Mouse (Mus musculus) lung, postnatal 0 days (tissue): Measurements from ENCODE around the gene Map7. TPM values are rescaled to one million over a fixed set of nuclear protein-coding genes. Genes with fewer than 3 reads are reported as not detected.

ENCODE experiments used
- ATAC-seq: fragments of 200-750 bp; cut with Nextera tagmentation; 2 replicates; pipeline ENCODE4 v1.8.0; 2017; ENCODE audit warnings: moderate library complexity
- DNase-seq: peaks from one replicate; pipeline ENCODE4 v3.0.0-alpha.2; 2016; ENCODE audit warnings: low spot score
- H3K27ac ChIP-seq: fragments of 300-500 bp; sonication (generic); 2 replicates; pipeline ENCODE4 v1.5.1; 2014; ENCODE audit warnings: antibody characterized with exemption, mild to moderate bottlenecking, low read length, mixed read lengths
- H3K27me3 ChIP-seq: fragments of 300-500 bp; sonication (generic); replicated peaks from 2 replicates; pipeline ENCODE4 v1.6.1; 2014; ENCODE audit warnings: low read length, mixed read lengths; ENCODE audit not compliant: insufficient read depth
- H3K36me3 ChIP-seq: fragments of 300-500 bp; sonication (generic); 2 replicates; pipeline ENCODE4 v1.6.1; 2014; ENCODE audit warnings: low read length, mixed read lengths; ENCODE audit not compliant: insufficient read depth
- H3K4me1 ChIP-seq: fragments of 300-500 bp; sonication (generic); 2 replicates; pipeline ENCODE4 v1.6.1; 2014; ENCODE audit warnings: antibody characterized with exemption, low read depth, low read length, mixed read lengths; ENCODE audit not compliant: insufficient read depth
- H3K4me2 ChIP-seq: fragments of 300-500 bp; sonication (generic); replicated peaks from 2 replicates; pipeline ENCODE4 v1.6.1; 2014; ENCODE audit warnings: low read depth, mild to moderate bottlenecking, low read length, moderate library complexity, mixed read lengths
- H3K4me3 ChIP-seq: fragments of 300-500 bp; sonication (generic); 2 replicates; pipeline ENCODE4 v1.5.1; 2014; ENCODE audit warnings: low read depth, low read length
- H3K9ac ChIP-seq: fragments of 300-500 bp; sonication (generic); replicated peaks from 2 replicates; pipeline ENCODE4 v1.6.1; 2014; ENCODE audit warnings: low read depth, mild to moderate bottlenecking
- H3K9me3 ChIP-seq: fragments of 300-500 bp; sonication (generic); 2 replicates; pipeline ENCODE4 v1.6.1; 2016; ENCODE audit warnings: low read length, mixed read lengths
- CTCF ChIP-seq: IDR thresholded peaks from 2 replicates; pipeline ENCODE4 v1.5.1; 2016; ENCODE audit warnings: antibody characterized with exemption, mild to moderate bottlenecking
- EP300 ChIP-seq: IDR thresholded peaks from 2 replicates; pipeline ENCODE4 v1.6.1; 2016; ENCODE audit warnings: antibody characterized with exemption, mild to moderate bottlenecking, control low read depth
- WGBS: fragments of 180-500 bp; shearing (Covaris S2); extraction: QIAGEN DNeasy Blood & Tissue Kit; methylation state at CpG from one replicate; pipeline ENCODE4 v1.1.7; 2014; 5-methylcytosine and 5-hydroxymethylcytosine counted together
- polyA plus RNA-seq: library from polyadenylated mRNA; unstranded; fragments of >200 nt; fragmentation: Nextera tagmentation; extraction: Ambion mirVana; gene quantifications from 2 replicates; pipeline ENCODE4 v1.2.1, GENCODE M21; 2015

The Map7 gene
- polyA plus RNA-seq, 1 experiment from 2014 or later: 12.9 TPM

DNA sequence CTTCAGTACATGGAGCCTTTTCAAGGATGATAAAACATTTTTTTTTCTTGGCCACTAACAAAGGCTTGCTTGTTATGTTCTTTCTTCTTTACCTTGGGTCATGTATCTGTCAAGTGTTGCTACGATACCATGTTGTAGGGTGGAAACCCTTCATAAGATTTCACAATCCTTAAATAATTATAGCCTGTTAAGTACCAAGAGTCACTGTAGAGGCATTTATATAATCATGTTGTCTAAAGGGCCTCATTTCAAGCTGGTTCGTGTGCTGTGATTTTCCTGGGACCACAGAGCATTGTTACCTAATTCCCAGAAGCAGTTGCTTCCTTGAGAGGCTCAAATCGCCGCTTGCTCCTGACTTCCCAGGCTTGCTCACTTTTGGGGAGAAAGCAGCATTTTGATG, 66.1 kb downstream of the Map7 start:
- Histone ChIP-seq H3K4me2 (no peak overlapping the region), H3K36me3 (no peaks in the 10 kb centered on the region), H3K4me1 (no peaks in the 10 kb centered on the region; the same call in 1 of the 2 replicates), H3K9ac (no peak overlapping the region), H3K9me3 (no peaks in the 10 kb centered on the region), H3K27ac (no peak overlapping the region), H3K27me3 (no peaks in the 10 kb centered on the region), H3K4me3 (no peak overlapping the region)
- WGBS: 53% methylated on average over 4 of the region's 4 CpGs
- DNase-seq: peak; percentile 81
- peak; percentile 94 for ATAC-seq
- no peak for TF ChIP-seq CTCF
- TF ChIP-seq EP300: peak; percentile 89

DNA sequence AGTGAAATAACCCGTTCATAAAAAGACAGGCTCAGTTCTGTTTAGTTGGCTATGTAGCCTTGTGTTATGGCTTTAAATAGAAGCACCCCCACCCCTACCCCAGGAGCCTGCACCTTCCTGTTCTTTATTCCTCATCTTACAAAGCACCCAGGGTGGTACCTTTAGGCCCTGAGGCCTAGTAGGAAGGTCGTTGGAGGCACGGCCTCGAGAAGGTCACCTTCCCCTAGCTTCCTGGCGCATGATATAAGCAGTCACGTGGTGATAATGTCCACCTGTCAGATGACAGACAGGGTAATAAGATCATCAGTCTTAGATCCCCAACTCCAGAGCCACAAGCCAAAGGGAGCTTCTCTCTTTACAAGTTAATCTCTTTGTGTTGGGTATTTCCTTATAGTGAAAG, 68.7 kb downstream of the Map7 start:
- H3K36me3 ChIP-seq: no peaks in the 10 kb centered on the region
- no peak overlapping the region for H3K27ac ChIP-seq
- H3K4me3 ChIP-seq: no peak overlapping the region
- H3K4me1 ChIP-seq: no peaks in the 10 kb centered on the region; the same call in 1 of the 2 replicates
- no peak for TF ChIP-seq CTCF
- no peak for TF ChIP-seq EP300
- ATAC-seq (no peak), DNase-seq (no peak)
- no peaks in the 10 kb centered on the region for H3K27me3 ChIP-seq
- H3K4me2 ChIP-seq: no peak overlapping the region
- no peak overlapping the region for H3K9ac ChIP-seq
- H3K9me3 ChIP-seq: no peaks in the 10 kb centered on the region
- 68% methylated on average over 6 of the region's 6 CpGs for WGBS

DNA sequence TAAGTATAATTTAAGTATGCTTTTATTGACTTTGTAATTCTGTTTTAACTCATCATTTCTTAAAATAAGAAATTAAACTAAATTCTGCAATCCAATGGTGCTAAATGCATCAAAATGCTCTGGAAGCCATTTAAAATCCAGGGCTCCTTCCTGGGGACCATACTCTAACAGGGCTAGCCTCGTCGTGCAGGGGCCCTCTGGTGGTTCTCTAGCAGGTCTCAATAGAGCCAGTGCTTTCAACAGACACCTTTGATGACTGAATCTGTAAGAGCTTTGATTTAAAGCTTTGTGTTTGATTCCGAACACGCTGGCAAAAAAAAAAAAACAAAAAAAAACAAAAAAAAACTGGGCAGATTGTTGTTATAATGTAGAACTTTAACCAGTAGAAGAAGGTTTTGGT, 70.6 kb downstream of the Map7 start:
- H3K27me3 ChIP-seq: no peaks in the 10 kb centered on the region
- H3K27ac ChIP-seq: no peak overlapping the region
- DNase-seq: no peak
- ATAC-seq: no peak
- no peaks in the 10 kb centered on the region for H3K9me3 ChIP-seq
- no peaks in the 10 kb centered on the region; the same call in 1 of the 2 replicates for H3K4me1 ChIP-seq
- TF ChIP-seq CTCF (no peak), EP300 (no peak)
- H3K4me3 ChIP-seq: no peak overlapping the region
- WGBS: 79% methylated on average over 4 of the region's 4 CpGs
- H3K9ac ChIP-seq: no peak overlapping the region
- no peak overlapping the region for H3K4me2 ChIP-seq
- H3K36me3 ChIP-seq: no peaks in the 10 kb centered on the region

DNA sequence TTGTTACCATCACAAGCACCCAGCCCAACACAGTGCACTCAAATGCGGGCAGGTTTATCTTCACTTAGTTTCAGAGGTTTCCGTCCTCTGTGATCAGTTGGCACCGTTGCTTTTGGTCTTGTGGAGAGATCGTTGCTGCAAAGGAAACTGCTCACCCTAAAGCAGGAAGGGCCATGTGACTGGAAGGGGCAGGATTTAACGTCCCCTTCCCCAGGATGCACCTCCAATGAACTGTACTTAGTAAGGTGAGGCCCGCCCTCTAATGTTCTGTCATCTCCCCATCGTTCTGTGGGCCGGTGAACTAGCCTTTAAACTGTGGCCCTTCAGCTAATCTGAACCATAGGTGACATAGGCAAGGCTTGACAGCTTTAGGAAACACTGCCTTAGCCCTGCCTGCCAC, 71.3 kb downstream of the Map7 start:
- DNase-seq (no peak), ATAC-seq (no peak)
- TF ChIP-seq CTCF (no peak), EP300 (no peak)
- H3K4me3 ChIP-seq: no peak overlapping the region
- no peaks in the 10 kb centered on the region; the same call in 1 of the 2 replicates for H3K4me1 ChIP-seq
- H3K27ac ChIP-seq: no peak overlapping the region
- no peaks in the 10 kb centered on the region for H3K36me3 ChIP-seq
- no peak overlapping the region for H3K4me2 ChIP-seq
- WGBS: 52% methylated on average over 8 of the region's 8 CpGs
- H3K27me3 ChIP-seq: no peaks in the 10 kb centered on the region
- H3K9ac ChIP-seq: no peak overlapping the region
- H3K9me3 ChIP-seq: no peaks in the 10 kb centered on the region

DNA sequence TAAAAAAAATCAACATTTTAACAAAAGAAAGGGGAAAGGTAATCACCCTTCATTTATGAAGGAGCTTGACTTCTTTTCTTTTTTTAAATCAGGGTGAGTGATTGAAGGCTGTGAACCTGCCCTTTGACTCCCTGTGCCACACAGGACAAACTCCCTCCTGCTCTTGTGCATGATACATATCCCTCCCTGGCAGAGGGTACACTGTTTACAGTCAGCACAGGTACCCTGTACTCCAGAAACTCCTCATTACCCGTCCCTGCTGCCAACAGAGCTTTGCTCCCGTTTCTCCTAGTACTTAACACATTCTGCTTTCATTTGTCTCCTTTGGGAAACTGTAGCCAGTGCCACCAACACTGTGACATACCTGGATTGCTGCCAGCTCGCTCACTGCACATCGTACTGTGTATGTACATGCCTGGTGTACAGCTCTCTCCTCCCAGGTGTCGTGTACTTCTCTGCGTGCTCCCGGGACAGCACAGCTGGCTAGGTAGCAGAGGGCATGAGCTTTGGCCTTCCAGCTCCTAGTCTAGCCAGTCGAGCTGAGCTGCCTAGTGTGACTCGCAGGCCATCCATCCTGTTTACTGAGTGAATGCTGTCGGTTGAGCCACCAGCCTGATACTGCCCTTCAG, 72.3 kb downstream of the Map7 start:
- Histone ChIP-seq H3K4me3 (no peak overlapping the region), H3K4me2 (no peak overlapping the region), H3K27me3 (no peaks in the 10 kb centered on the region), H3K9me3 (no peaks in the 10 kb centered on the region), H3K27ac (no peak overlapping the region), H3K9ac (no peak overlapping the region), H3K36me3 (no peaks in the 10 kb centered on the region), H3K4me1 (no peaks in the 10 kb centered on the region)
- no peak for TF ChIP-seq CTCF
- no peak for TF ChIP-seq EP300
- ATAC-seq (peak; percentile 33; the same call in 1 of the 2 replicates), DNase-seq (no peak)
- 24% methylated on average over 10 of the region's 10 CpGs for WGBS

DNA sequence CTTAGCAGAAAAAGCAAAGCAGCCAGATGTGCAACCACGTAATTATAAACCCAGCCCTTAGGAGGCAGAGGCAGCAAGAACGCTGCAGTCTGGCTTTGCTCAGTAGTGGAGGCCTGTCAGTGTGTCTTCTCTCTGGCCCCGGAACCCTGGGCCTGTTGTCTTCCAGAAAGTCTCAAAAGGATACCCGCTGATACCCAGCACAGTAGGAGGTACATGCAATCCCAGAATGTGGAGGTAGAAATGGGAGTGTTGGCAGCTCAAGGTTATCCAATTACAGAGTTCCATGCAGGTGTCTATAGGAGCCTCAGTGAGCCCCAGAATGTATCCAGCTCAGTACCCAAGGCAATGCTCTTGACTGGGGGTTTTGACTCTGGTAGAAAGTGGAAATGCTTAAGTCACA, 73.7 kb downstream of the Map7 start:
- Histone ChIP-seq H3K9ac (no peak overlapping the region), H3K36me3 (no peaks in the 10 kb centered on the region), H3K4me2 (no peak overlapping the region), H3K9me3 (no peaks in the 10 kb centered on the region), H3K27ac (no peak overlapping the region), H3K4me1 (no peaks in the 10 kb centered on the region), H3K4me3 (no peak overlapping the region), H3K27me3 (no peaks in the 10 kb centered on the region)
- DNase-seq: no peak
- WGBS: 87% methylated on average over 4 of the region's 4 CpGs
- no peak for TF ChIP-seq CTCF
- no peak for TF ChIP-seq EP300
- no peak for ATAC-seq

DNA sequence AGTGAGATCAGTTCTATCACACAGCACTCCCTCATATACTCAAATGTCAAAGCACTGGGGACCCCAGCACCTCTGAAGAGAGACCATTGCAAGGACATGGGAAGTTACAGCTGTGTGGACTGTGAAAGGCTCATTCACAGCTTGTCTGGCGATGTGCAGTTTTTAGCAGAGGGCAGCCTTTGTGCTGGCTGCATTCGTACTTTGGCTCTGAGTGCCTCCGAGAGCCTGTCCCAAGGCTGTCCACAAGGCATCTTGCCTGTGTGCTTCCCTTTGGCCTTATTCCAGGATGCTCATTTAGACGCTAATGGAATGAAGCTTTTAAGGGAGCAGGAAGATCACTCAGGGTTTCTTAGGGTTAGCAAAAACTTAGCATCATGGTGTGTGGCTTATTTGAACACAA, 78.5 kb downstream of the Map7 start:
- DNase-seq: no peak

More for the DNA sequence above, 78.5 kb downstream of the Map7 start:
- no peaks in the 10 kb centered on the region for H3K4me1 ChIP-seq
- H3K27me3 ChIP-seq: no peaks in the 10 kb centered on the region
- no peak overlapping the region for H3K9ac ChIP-seq
- 22% methylated on average over 4 of the region's 4 CpGs for WGBS
- no peak overlapping the region for H3K4me2 ChIP-seq
- ATAC-seq: no peak
- no peak overlapping the region for H3K27ac ChIP-seq
- no peak for TF ChIP-seq CTCF
- no peak for TF ChIP-seq EP300
- no peaks in the 10 kb centered on the region for H3K9me3 ChIP-seq
- no peaks in the 10 kb centered on the region for H3K36me3 ChIP-seq
- H3K4me3 ChIP-seq: no peak overlapping the region
